Mouse (Mus musculus): Measurements from ENCODE around the gene Lrrc49.

DNA sequence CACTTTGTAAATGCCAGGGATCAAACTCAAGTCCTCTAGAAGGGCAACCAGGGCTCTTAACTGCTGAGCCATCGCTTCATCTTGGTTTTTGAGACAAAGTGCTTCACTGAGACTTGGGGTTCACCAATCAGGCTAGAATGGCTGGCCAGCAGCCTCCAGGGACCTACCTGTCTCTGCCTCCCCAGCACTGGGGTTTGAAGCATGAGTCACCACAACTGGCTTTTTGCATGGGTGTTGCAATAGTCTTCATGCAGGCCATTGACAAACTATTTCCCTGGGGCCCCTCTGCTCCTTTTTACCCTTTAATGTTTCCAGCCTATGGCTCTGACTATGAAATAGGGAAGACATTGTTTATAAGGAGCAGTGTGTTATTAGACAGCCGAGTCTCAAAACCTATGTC is 160.1 kb downstream of the Lrrc49 start:
- TF ChIP-seq CTCF (IDR thresholded peaks at IDR 0.05; ENCODE audit: extremely low read depth, insufficient read depth, low read length) (no peak), POLR2A (IDR thresholded peaks at IDR 0.05; ENCODE audit: extremely low read depth, insufficient read depth, low read length) (no peak)
